Mouse (Mus musculus) c-Kit-positive CD71-positive TER-119-negative erythroid progenitor cells, embryonic 14.5 days (primary cell): ENCODE measurements around the gene Stk32c.

Source experiments
- DNase-seq: peaks from one replicate; pipeline ENCODE4 v3.0.0-alpha.2; 2013; ENCODE audit warnings: low read depth

Stk32c gene

DNA sequence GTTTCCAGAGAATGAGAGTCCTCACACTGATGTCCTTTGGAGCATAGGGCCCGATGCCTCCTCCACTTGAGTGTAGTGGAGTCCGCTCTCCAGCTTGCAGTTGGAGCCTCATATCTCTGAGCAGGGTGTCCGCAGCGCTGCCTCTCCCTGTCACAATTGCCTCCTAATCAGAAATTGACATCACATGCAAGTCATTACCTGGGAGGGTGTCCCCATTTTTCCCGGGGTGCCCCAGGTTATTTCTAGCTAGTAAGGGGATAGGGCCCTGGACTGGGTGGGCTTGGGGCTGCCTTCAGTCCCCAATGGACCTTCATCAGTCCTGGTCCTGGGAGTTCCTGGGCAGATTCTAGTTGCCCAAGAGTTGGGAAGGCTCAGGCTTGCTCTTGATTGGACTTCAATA, 120.4 kb downstream of the Stk32c start:
- DNase-seq, result no peak

DNA sequence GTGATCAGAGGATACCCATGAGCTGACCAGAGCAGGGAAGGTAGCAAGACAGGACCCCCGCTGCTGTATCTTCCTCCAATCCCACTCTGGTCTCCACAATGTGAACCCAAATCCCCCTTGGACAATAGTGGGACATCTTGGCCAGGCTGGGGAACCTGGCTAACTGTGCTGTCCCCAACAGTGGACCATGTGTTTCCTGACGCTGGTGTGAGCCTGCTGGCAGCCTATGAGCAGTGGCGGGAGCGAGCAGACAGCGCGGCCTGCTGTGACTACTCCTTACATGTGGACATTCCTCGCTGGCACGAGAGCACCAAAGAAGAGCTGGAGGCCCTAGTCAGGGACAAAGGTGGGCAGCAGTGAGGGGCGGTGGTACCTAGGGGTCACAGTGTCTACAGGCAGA, 121.4 kb downstream of the Stk32c start:
- no peak for DNase-seq

DNA sequence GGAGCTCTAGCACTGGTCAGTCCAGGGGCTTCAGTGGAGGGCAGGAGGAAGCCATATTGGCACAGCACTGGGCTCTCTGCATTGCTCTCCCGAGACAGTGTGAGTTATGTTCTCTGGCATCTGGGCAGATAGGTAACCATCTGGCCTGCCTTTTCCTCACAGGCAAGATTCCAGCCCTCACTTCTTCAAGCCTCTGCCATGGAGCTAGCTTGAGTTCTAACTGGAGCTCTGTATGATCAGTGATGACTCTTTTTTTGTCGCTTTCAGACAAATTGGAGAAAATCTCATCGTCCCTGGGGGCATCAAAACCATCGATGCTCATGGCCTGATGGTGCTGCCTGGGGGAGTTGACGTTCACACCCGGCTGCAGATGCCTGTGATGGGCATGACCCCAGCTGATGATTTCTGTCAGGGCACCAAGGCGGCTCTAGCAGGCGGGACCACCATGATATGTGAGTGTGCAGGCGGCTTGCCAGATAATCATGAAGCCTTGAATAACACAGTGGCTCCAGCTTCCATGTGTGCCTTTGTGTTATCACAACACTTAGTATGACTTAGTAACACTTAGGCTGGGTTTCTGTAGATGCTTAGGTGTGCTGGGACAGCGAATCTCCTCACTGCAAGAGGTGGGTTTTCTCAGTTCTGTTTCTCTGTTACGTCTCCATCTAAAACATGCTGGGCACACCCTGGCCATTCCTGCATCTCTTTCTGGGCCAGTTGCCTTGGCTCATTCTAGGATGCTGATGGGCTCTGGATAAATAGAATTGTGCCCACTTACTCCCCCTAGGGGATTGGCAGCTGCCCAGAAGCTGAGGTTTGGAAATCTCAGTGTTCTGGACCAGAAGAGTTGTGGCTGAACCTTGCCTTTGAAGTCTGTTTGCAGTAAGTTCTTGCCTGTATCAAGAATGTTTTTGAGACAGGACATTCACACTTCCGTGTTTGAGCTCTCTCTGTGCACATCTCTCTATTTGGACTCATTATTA, 122.9 kb downstream of the Stk32c start:
- DNase-seq, result no peak

DNA sequence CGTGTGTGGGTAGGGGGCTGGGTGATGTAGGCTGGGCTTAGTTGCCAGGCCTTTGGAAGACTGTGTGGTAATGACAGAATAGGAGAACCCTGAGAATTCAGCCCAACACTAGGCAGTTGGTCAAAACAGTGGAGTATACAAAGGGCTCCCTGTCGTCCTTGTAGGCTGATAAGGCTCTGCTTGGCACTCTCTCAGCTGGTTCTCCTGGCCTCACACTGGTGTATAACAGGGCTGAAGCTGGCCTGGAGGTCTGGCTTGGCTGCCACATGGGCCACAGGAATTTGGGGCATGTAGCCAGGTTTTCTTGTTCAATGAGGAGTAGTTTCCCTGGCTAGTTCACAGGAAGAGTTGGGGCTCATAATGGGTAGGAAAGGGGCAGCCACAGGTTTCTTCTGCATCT, 125.3 kb downstream of the Stk32c start:
- no peak for DNase-seq

DNA sequence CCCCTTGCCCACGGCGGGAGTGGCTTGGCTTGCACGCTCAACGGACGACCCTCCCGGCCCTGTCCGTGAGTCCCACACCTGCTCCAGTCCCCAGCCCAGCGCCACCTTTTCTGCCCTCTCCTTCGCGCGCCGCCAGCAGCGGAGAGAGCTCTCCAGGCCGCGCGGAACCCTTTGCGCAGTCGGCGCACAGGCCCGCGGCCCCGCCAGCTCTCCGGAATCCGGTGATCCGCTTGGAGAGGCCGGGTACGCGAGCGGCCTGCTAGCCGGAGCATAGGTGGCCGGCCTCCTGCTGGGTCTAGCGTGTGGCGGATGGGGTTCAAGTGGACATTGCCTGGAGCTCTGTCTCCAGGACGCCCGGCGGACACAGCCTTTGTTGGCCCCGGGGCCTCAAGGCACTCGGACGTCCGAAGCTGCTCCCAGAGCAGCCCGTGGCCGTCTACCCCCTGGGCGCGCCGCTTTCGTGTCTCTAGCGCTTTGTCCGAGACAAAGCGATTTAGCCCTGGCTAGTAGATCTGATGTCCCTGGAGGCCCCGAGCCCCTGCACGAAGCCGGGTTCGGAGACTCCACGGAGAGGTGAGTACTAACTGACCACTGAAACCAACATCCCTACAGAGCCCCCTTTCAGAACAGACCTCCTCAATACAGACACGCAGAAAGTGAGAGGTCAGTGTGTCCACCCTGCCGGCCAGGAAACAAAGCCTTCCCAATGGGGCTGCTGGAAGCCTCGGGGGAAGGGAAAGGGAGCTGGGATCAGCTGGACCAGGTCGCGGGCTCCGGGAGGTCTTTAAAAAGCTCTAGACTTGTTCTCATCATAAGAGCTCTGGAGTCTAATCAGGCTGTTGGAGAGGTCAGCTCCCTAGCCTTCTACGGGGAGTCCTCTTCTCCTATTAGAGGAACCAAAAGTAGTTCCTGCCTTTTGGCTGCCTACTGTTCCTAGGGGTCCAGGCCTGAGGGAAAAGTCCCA, 126.6 kb downstream of the Stk32c start:
- no peak for DNase-seq

DNA sequence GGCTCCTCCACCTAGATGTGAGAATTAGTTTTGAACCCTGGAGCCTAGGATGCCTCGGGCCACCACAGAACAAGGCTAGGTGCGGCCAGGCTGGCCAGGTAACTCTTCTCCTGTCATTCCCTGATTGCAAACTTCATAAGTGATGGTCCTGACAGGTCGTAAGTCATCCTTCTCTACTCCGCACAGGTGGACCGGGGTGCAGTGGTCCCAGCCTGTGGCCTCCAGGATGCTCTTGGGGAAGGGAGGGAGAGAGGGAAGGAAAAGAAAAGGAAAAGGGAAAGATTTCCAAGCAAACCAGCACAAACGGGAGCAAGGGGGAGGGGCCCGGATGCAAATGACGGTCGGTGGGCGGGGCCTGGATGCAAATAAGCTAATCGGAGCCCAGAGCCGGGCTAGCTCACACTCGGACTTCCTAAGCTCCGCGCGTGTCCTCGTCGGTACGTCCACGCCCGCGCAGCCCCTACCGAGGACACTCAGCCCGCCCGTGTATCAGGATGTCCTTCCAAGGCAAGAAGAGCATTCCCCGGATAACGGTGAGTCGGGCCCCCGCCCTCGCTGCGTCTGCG, 127.4 kb downstream of the Stk32c start, which contains the start of gene Dpysl4:
Gene Dpysl4, plus strand, starts transcription at position 373 of the 566 bp plus-strand sequence.
- DNase-seq, result no peak

DNA sequence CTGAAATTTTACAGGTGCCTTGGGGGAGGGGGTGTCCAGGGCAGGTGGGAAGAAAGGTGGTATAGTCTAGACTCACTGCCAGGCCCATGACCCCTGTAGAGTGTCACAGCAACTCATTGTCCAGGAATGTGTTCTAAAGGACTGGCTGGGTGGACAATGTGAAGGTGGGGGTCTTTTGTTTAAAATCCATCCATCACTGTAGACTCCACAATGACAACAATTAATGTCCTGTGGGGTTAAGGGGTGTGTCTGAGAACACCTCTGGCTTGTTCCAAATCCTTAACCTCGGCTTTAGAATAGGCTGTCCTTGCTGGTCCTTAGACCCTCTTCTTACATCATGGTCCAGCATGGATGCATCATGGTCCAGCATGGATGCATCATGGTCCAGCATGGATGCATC, 128.8 kb downstream of the Stk32c start:
- no peak for DNase-seq

DNA sequence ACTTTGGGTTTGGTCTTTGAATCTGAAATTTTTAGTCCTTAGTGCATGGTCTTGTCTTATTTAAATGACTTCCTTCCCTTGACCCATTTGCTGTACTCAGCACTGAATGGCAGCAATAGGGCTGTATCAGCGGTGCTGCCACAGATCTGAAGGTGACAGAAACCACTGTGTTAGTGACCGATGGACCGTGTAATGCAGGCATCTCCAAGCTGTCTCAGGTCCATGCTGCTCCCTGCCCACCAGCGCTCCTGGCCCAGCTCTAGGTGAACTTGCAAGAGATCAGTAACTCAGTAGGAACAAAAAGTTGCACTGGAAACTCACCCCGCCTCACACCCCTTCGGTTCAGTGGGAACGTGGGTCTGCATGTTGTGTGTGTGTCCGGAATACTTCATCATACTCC, 130.8 kb downstream of the Stk32c start:
- no peak for DNase-seq

DNA sequence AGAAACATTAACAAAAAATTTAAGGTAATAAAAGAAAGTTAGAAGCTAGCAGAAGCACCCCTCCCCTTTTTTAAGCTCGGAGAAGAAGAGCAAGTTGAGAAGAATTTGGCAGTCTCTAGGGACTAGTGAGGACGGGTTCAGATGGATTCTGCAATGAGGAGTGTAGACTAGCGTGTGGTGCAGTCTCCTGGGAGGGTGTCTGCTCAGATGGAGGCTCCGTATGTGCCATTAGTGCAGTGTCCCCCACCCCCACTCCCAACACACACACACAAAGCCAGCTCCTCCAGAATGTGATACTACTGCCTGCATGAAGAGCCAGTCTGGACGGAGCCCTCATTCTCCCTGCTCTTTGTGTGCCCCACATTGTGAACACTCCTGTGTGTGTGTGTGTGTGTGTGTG, 131.9 kb downstream of the Stk32c start:
- no peak for DNase-seq

DNA sequence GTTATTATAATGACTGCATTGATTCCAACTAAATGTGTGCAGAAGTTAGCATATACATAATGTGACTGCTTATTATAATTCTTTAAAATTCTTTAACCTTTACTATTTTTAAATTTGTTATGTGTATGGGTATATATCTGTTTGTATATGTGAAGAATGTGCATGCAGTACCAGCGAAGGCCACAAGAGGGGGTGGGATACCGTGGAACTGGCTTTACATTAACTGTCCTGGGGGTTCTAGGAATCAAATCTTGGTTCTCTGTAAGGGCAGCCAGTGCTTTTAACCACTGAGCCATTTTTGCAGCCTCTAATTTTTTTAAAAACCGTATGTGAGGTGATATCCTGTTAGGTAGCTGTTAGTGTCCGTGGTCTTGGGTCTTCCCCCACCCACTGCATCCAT, 132.4 kb downstream of the Stk32c start:
- DNase-seq, result no peak

DNA sequence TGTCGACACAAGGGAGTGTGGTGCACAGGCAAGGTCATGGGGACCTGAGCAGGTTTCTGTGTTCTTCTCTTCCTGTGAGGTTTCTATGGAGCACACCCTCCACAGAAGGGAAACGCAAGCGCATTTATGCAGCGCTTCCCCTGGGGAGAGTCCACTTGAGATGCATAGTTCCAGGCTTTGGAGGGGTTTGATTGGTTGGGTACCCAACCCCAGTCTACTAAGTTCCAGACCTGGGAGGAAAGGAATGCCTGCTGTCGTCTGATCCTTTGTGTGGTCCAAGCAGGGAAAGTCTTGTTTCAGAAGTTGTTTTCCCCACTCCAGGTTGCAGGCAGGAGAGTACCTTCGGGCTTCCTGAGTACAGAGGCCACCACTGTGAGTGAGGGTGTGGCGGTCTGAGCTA, 134.0 kb downstream of the Stk32c start:
- DNase-seq, result no peak

DNA sequence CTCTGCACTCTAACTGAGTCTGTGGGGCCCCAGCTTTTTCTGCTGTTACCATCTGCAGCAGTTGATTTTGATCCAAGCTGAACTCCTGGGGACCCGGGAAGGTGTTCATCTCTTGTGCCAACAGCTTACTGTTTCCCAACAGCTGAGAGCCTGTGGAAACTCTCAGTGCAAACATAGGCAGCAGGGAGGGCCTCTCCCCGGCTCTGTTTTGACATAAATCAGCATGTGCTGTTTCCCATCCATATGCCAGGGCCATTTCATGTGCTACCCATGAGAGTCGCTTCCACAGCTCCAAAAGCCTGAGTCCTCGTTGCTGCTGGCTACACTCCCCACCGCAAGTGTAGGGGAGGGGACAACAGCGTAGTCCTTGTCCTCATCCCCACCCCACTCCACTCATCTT, 134.9 kb downstream of the Stk32c start:
- DNase-seq, result no peak

DNA sequence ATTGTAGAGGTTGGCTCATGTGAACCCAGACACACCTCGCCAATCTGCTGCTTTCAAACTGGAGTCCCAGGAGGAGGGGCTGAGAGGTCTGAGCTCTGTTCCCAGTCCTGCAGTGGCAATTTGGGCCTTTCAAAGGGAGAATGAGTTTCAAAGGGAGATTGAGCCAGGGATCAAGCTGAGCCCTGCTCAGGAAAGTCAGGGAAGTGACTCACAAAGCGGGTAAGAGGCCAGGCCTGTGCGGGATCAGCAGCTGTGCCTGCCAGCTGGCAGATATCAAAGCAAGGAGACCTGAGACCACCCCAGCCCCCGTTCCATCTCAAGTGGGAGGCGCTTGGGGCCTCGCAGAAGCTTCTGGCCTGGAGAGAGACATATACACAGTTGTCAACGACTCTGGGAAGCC, 135.8 kb downstream of the Stk32c start:
- no peak for DNase-seq

DNA sequence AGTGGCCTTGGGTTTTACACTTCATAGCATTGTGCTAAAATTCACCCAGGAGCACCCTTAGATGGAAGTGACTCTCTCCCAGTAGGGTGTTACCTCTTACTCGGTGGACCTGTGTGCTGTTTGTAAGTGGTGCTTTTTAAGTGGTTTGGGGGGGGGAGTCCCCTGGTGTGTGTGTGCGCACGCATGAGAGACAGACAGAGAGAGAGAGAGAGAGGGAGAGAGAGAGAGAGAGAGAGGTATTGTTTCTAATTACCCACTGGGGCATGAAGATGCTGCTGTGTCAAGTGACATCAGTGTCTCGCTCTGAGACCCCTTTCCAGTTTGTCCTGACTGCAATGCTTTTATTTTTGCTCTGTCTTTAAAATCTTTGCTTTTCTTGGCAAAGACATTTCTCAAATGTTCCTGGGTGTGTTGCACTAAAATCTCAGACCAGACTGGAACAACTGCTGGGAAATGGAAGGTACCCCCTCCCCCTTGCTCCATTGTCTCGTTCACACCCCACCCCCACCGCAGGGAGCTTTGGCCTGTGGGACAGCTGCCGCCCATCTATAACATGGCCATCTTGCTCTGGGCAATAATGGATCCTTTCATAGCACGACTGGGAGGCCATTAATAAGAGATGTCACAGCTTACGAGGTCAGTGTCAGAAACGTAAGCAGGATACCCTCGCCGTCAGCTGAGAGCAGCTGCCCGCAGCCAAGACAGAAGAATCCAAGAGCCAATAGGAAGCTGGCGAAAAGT, 137.9 kb downstream of the Stk32c start:
- no peak for DNase-seq

DNA sequence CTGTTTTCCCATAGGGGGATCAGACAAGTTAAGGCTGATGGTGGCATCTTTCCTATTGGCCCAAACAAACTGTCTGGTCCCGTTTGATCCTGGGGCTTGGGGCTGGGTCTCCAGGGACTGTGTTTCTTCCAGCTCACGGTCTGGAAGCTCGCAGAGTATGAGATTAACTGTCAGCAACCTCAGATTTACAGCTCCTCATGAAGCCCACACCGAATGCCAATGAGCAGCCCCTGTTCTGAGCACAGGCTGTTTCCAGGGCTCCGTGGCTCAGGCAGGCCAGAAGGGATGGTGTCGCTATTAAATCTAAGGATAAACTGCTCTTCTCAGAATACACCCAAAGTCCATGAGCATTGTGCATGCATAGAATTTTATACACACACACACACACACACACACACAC, 138.9 kb downstream of the Stk32c start:
- DNase-seq, result no peak

DNA sequence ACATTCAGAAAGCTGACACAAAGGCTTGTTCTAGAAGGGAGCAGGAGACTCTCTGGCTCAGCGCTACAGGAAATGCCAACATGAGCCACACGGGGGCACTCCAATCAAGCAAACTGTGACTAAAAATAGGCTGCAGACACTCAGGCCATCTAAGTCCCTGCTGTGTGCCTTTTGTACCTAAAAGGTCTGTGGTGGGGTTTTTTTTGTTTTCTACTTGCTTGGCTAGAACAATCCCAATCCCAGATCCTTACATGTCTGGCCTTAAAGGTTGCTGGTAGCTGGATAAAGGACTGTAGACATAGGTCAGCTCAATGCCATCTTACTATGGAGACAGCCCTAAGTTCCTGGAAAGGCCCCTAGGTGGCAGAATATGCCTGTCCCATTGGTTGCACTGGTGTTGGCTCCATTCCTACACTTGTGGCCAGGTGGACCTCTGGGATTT, 144.9 kb downstream of the Stk32c start:
- DNase-seq, result no peak

DNA sequence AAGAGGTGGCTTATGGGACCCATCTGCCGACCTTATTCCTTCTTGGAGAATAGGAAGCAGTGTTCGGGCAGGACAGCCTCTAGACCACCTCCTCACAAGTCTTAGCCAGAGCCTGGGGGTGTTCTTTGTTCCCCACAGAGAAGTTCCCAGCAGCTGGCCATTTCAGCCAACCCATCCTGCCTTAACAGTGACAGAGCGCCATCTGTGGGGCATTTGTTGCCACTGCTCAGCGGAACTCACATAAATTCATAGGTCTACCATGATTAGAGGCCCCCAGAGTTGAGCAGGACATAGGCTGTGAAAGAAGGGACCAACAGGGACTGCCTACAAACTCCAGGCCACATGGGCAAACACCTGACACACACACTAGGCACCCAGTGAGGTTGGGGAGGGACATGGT, 149.7 kb downstream of the Stk32c start:
- no peak for DNase-seq
